Mouse (Mus musculus): ENCODE results near the gene Ajm1. TPM values are rescaled to one million over a fixed set of nuclear protein-coding genes. Genes with fewer than 3 reads are reported as not detected.

The Ajm1 gene
- total and polyA plus RNA-seq, 2 experiments from 2014 or later, result 22.1 to 30.9 TPM

- TF ChIP-seq CTCF (IDR thresholded peaks at IDR 0.05), result no peak
- H3K4me1 ChIP-seq (ENCODE audit: insufficient read depth, low read length), result 0 out of 2 replicates have a peak, but pooled peaks cover 3% of the 10 kb centered on the region
- H3K9me3 ChIP-seq (ENCODE audit: low read length), result no peaks in the 10 kb centered on the region
- DNase-seq (ENCODE audit: low spot score) (no peak), ATAC-seq (ENCODE audit: low FRiP score) (no peak)
- H3K27ac ChIP-seq (ENCODE audit: low read depth, low read length), result no peak overlapping the region
- no peaks in the 10 kb centered on the region for H3K27me3 ChIP-seq (ENCODE audit: insufficient read depth, low read length)
- H3K9ac ChIP-seq (replicated peaks; ENCODE audit: low read length, poor library complexity, severe bottlenecking), result no peak overlapping the region
- H3K36me3 ChIP-seq (ENCODE audit: insufficient read depth, low read length), result peaks cover 38% of the 10 kb centered on the region
- H3K4me3 ChIP-seq (ENCODE audit: low read depth, low read length), result no peak overlapping the region
- no peak overlapping the region for H3K4me2 ChIP-seq (ENCODE audit: low read depth, low read length, poor library complexity, severe bottlenecking)
- 86% methylated on average over 6 of the region's 6 CpGs for WGBS
These were observed 13.0 kb downstream of the Ajm1 start for GRCm38 (mm10) chr2:25568473-25569019.

- ATAC-seq (ENCODE audit: low FRiP score), result no peak
- peaks cover 56% of the 10 kb centered on the region for H3K36me3 ChIP-seq (ENCODE audit: insufficient read depth, low read length)
These were observed 15.0 kb downstream of the Ajm1 start for GRCm38 (mm10) chr2:25566558-25566957.

DNA sequence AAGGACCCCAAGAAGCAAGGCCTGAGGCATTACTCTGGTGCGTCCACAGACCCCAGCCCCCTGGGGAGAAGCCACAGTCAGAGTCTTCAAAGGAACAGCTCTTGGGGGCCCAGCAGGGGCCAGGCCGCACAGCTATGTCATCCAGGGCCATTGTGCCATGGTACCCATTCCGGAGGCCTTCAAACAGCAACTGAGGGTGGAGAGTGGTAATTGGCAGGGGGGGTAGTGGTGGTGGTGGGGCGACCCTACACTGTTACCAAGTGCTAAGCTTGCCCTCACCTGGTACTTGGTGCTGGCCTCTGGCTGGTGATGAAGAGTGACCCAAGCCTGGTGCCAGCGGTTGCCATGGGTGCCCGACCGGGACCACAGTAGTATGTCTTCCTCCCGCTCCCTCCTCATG lies 15.8 kb downstream of the Ajm1 start:
- Histone ChIP-seq H3K9me3 (ENCODE audit: low read length) (no peaks in the 10 kb centered on the region), H3K4me1 (ENCODE audit: insufficient read depth, low read length) (no peaks in the 10 kb centered on the region), H3K9ac (replicated peaks; ENCODE audit: low read length, poor library complexity, severe bottlenecking) (no peak overlapping the region), H3K4me2 (ENCODE audit: low read depth, low read length, poor library complexity, severe bottlenecking) (no peak overlapping the region), H3K27me3 (ENCODE audit: insufficient read depth, low read length) (no peaks in the 10 kb centered on the region), H3K4me3 (ENCODE audit: low read depth, low read length) (no peak overlapping the region), H3K36me3 (ENCODE audit: insufficient read depth, low read length) (peaks cover 62% of the 10 kb centered on the region), H3K27ac (ENCODE audit: low read depth, low read length) (no peak overlapping the region)
- TF ChIP-seq CTCF (IDR thresholded peaks at IDR 0.05), result no peak
- DNase-seq (ENCODE audit: low spot score) (no peak), ATAC-seq (ENCODE audit: low FRiP score) (no peak)
- WGBS, result 83% methylated on average over 8 of the region's 8 CpGs

More at GRCm38 (mm10) chr2:25566558-25566957, 15.0 kb downstream of the Ajm1 start:
- Histone ChIP-seq H3K27ac (ENCODE audit: low read depth, low read length) (no peak overlapping the region), H3K4me3 (ENCODE audit: low read depth, low read length) (no peak overlapping the region), H3K27me3 (ENCODE audit: insufficient read depth, low read length) (no peaks in the 10 kb centered on the region), H3K4me2 (ENCODE audit: low read depth, low read length, poor library complexity, severe bottlenecking) (no peak overlapping the region), H3K9ac (replicated peaks; ENCODE audit: low read length, poor library complexity, severe bottlenecking) (no peak overlapping the region), H3K4me1 (ENCODE audit: insufficient read depth, low read length) (no peaks in the 10 kb centered on the region), H3K9me3 (ENCODE audit: low read length) (no peaks in the 10 kb centered on the region)
- TF ChIP-seq CTCF (IDR thresholded peaks at IDR 0.05), result peak; percentile 49
- 88% methylated on average over 6 of the region's 6 CpGs for WGBS
- DNase-seq (ENCODE audit: low spot score), result no peak

DNA sequence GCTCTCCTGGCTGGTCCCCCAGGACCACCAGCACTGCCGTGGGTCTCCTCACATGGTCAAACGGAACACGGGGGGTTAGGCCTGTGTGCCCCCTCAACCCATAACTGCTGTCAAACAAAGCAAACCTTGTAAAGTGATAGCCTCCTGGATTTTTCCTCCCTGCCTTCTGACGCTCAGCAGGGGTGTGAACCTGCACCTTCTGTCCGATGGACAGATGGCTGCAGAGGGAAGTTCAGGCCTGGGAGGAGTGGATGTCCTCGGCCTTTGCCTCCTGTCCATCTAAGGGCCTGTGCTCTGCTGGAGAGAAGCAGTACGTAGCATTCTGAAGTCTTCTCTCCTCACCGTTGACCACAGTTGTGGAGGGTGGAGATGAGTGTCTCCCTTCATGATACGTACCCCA lies 19.6 kb downstream of the Ajm1 start:
- H3K9me3 ChIP-seq (ENCODE audit: low read length), result no peaks in the 10 kb centered on the region
- TF ChIP-seq CTCF (IDR thresholded peaks at IDR 0.05), result no peak
- no peak overlapping the region for H3K27ac ChIP-seq (ENCODE audit: low read depth, low read length)
- ATAC-seq (ENCODE audit: low FRiP score) (no peak), DNase-seq (ENCODE audit: low spot score) (no peak)
- H3K4me1 ChIP-seq (ENCODE audit: insufficient read depth, low read length), result peaks cover 13% of the 10 kb centered on the region; the same call in 1 of the 2 replicates
- no peak overlapping the region for H3K4me3 ChIP-seq (ENCODE audit: low read depth, low read length)
- peaks cover 46% of the 10 kb centered on the region for H3K36me3 ChIP-seq (ENCODE audit: insufficient read depth, low read length)
- no peaks in the 10 kb centered on the region for H3K27me3 ChIP-seq (ENCODE audit: insufficient read depth, low read length)
- WGBS, result 88% methylated on average over 9 of the region's 9 CpGs
- no peak overlapping the region for H3K9ac ChIP-seq (replicated peaks; ENCODE audit: low read length, poor library complexity, severe bottlenecking)
- H3K4me2 ChIP-seq (ENCODE audit: low read depth, low read length, poor library complexity, severe bottlenecking), result no peak overlapping the region

DNA sequence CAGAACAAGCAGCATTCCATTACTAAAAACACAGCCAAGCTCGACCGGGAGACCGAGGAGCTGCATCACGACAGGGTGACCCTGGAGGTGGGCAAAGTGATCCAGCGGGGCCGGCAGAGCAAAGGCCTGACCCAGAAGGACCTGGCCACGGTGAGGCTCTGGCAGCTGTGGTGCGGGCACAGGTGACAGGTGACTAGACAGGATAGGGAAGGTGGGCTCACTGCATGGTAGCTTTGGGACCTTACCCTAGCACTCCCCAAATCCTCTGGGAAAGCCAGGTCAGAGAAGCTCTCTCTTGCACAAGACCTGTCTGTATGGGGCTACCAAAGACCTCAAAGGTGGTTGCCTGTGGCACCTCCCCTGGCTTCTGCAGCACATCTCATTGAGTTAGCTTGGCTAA lies 21.0 kb downstream of the Ajm1 start:
- no peak for DNase-seq (ENCODE audit: low spot score)
- Histone ChIP-seq H3K27ac (ENCODE audit: low read depth, low read length) (no peak overlapping the region), H3K9ac (replicated peaks; ENCODE audit: low read length, poor library complexity, severe bottlenecking) (no peak overlapping the region), H3K4me1 (ENCODE audit: insufficient read depth, low read length) (peaks cover 15% of the 10 kb centered on the region; the same call in 1 of the 2 replicates), H3K27me3 (ENCODE audit: insufficient read depth, low read length) (no peaks in the 10 kb centered on the region), H3K4me2 (ENCODE audit: low read depth, low read length, poor library complexity, severe bottlenecking) (no peak overlapping the region), H3K4me3 (ENCODE audit: low read depth, low read length) (no peak overlapping the region), H3K9me3 (ENCODE audit: low read length) (no peaks in the 10 kb centered on the region), H3K36me3 (ENCODE audit: insufficient read depth, low read length) (peaks cover 46% of the 10 kb centered on the region)
- no peak for TF ChIP-seq CTCF (IDR thresholded peaks at IDR 0.05)
- ATAC-seq (ENCODE audit: low FRiP score), result no peak
- 86% methylated on average over 8 of the region's 8 CpGs for WGBS

GRCm38 (mm10) chr2:25558774-25559173 lies 22.8 kb downstream of the Ajm1 start:
- ATAC-seq (ENCODE audit: low FRiP score) (no peak), DNase-seq (ENCODE audit: low spot score) (no peak)
- Histone ChIP-seq H3K9me3 (ENCODE audit: low read length) (no peaks in the 10 kb centered on the region), H3K4me3 (ENCODE audit: low read depth, low read length) (peak overlapping the region; percentile 97), H3K36me3 (ENCODE audit: insufficient read depth, low read length) (peaks cover 30% of the 10 kb centered on the region), H3K27ac (ENCODE audit: low read depth, low read length) (no peak overlapping the region), H3K4me1 (ENCODE audit: insufficient read depth, low read length) (peaks cover 15% of the 10 kb centered on the region; the same call in 1 of the 2 replicates), H3K4me2 (ENCODE audit: low read depth, low read length, poor library complexity, severe bottlenecking) (peak overlapping the region; percentile 97), H3K27me3 (ENCODE audit: insufficient read depth, low read length) (no peaks in the 10 kb centered on the region), H3K9ac (replicated peaks; ENCODE audit: low read length, poor library complexity, severe bottlenecking) (peak overlapping the region; percentile 97; the same call in 1 of the 2 replicates)
- no peak for TF ChIP-seq CTCF (IDR thresholded peaks at IDR 0.05)
- WGBS, result 75% methylated on average over 6 of the region's 6 CpGs

Data from midbrain, postnatal 0 days (tissue).